Mouse (Mus musculus) liver, embryonic 14.5 days (tissue): ENCODE data around the gene Fam124a. TPM values are rescaled to one million over a fixed set of nuclear protein-coding genes. Genes with fewer than 3 reads are reported as not detected.

ENCODE experiments used
- ATAC-seq: fragments of 200-750 bp; cut with Nextera tagmentation; 2 replicates; pipeline ENCODE4 v1.8.0; 2017; ENCODE audit warnings: moderate number of reproducible peaks, mild to moderate bottlenecking, moderate library complexity; ENCODE audit not compliant: insufficient read depth
- DNase-seq, 3 experiments: peaks; one replicate each; pipeline ENCODE4 v3.0.0-alpha.2; 2012 to 2013; ENCODE audit warnings: low read depth in 3 of 3, low spot score in 3 of 3
- H3K27ac ChIP-seq: fragments of 300-500 bp; sonication (generic); 2 replicates; pipeline ENCODE4 v1.5.1; 2014; ENCODE audit warnings: moderate library complexity, mild to moderate bottlenecking, control low read depth, inconsistent platforms
- H3K27me3 ChIP-seq: fragments of 300-500 bp; sonication (generic); 2 replicates; pipeline ENCODE4 v1.6.1; 2014; ENCODE audit warnings: mild to moderate bottlenecking, low read length, moderate library complexity; ENCODE audit not compliant: control insufficient read depth, insufficient read depth
- H3K36me3 ChIP-seq: fragments of 300-500 bp; sonication (generic); replicated peaks from 2 replicates; pipeline ENCODE4 v1.6.1; 2014; ENCODE audit warnings: low read depth; ENCODE audit not compliant: control insufficient read depth, insufficient read depth
- H3K4me1 ChIP-seq, 2 experiments: fragments of 200-500 bp in 1 of 2; fragments of 300-500 bp in 1 of 2; sonication (generic) in 1 of 2; replicated peaks; 2 replicates each; pipeline ENCODE4 v1.6.1; 2012 to 2014; ENCODE audit warnings: antibody characterized with exemption in 1 of 2, inconsistent platforms in 1 of 2, low read length in 1 of 2; ENCODE audit not compliant: control insufficient read depth in 2 of 2, insufficient read depth in 2 of 2
- H3K4me2 ChIP-seq: fragments of 300-500 bp; sonication (generic); 2 replicates; pipeline ENCODE4 v1.6.1; 2014; ENCODE audit warnings: low read depth, mild to moderate bottlenecking, control low read depth, moderate library complexity
- H3K4me3 ChIP-seq, 2 experiments: fragments of 200-500 bp in 1 of 2; fragments of 300-500 bp in 1 of 2; sonication (generic) in 1 of 2; 2 replicates each; pipeline ENCODE4 v1.5.1; 2012 to 2014; ENCODE audit warnings: low read depth in 2 of 2, low read length in 2 of 2, mild to moderate bottlenecking in 2 of 2, control low read depth in 1 of 2, inconsistent platforms in 1 of 2, moderate library complexity in 1 of 2; ENCODE audit not compliant: insufficient read depth in 1 of 2
- H3K9ac ChIP-seq: fragments of 300-500 bp; sonication (generic); replicated peaks from 2 replicates; pipeline ENCODE4 v1.6.1; 2014; ENCODE audit warnings: mild to moderate bottlenecking, control low read depth, moderate library complexity
- H3K9me3 ChIP-seq: fragments of 300-500 bp; sonication (generic); 2 replicates; pipeline ENCODE4 v1.6.1; 2016; ENCODE audit warnings: low read length, mixed read lengths; ENCODE audit not compliant: control insufficient read depth
- CTCF ChIP-seq: IDR thresholded peaks from 2 replicates; pipeline ENCODE4 v1.5.1; 2016; ENCODE audit warnings: antibody characterized with exemption, low read depth, control low read depth
- EP300 ChIP-seq: IDR thresholded peaks from 2 replicates; pipeline ENCODE4 v1.6.1; 2016; ENCODE audit warnings: antibody characterized with exemption, low read depth
- WGBS: fragments of 180-500 bp; shearing (Covaris S2); extraction: QIAGEN DNeasy Blood & Tissue Kit; methylation state at CpG from one replicate; pipeline ENCODE4 v1.1.7; 2014; ENCODE audit not compliant: insufficient replicate concordance; 5-methylcytosine and 5-hydroxymethylcytosine counted together
- polyA plus RNA-seq, 2 experiments: library from polyadenylated mRNA; depleted of rRNA in 1 of 2; stranded (reverse) in 1 of 2; unstranded in 1 of 2; fragments of >200 nt; fragmentation: Nextera tagmentation in 1 of 2; extraction: Ambion mirVana in 1 of 2; gene quantifications; 2 replicates each; pipeline versions ENCODE4 v1.2.1 to v1.2.3; 2012 to 2014

Gene Fam124a
- polyA plus RNA-seq, 2 experiments, result 1.4 to 1.8 TPM

DNA sequence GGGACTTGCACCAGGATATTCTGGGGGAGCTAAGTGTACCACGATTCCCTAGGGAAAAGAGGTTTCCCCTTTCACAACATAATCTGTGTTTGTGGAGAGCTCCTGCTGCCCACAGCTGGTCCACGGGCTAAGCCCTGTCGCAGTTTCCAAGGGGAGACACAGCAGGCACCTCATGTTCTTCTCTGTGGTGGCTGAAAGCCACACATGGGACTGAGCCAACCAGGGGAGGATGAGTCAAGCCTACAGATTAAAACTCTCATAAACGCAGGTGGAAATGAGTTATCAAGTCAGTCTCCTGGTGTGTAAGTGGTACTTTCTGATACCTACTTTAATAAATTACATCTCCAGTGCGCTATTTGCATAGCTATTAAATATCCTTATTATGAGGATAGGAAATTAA, 19.4 kb upstream of the Fam124a start:
- TF ChIP-seq EP300, result no peak
- no peak for TF ChIP-seq CTCF
- H3K9ac ChIP-seq, result no peak overlapping the region
- WGBS, result 53% methylated on average over 5 of the region's 5 CpGs

DNA sequence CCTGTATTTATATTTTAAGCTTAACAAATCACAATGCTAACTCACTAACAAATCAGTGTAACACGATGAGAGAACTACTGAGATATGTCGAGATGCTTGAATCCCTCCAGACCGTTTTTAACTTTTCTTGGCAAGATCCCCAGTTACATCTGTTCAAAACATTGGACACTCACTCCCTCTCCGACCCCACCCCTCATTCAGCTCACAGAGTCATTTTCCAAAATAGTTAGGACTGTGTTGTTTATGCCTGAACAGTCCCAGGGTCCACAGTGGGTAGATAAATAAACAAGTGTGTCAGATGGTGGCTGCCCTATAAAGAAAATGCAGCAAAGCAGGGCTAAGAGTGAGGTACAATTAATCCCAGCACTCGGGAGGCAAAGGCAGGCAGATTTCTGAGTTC, 18.5 kb upstream of the Fam124a start:
- Histone ChIP-seq H3K4me2 (no peak overlapping the region), H3K4me3 (no peak overlapping the region), H3K4me1 (no peaks in the 10 kb centered on the region), H3K27me3 (no peaks in the 10 kb centered on the region), H3K9me3 (no peaks in the 10 kb centered on the region), H3K36me3 (no peaks in the 10 kb centered on the region), H3K27ac (no peak overlapping the region), H3K9ac (no peak overlapping the region)
- no peak for TF ChIP-seq EP300
- TF ChIP-seq CTCF, result no peak
- 58% methylated on average over 5 of the region's 5 CpGs for WGBS
- no peak for ATAC-seq
- no peak for DNase-seq

More for the DNA sequence above, 19.4 kb upstream of the Fam124a start:
- Histone ChIP-seq H3K27me3 (no peaks in the 10 kb centered on the region), H3K36me3 (no peaks in the 10 kb centered on the region), H3K4me2 (no peak overlapping the region), H3K27ac (no peak overlapping the region), H3K4me3 (no peak overlapping the region), H3K4me1 (no peaks in the 10 kb centered on the region), H3K9me3 (no peaks in the 10 kb centered on the region)
- ATAC-seq, result no peak
- no peak for DNase-seq

DNA sequence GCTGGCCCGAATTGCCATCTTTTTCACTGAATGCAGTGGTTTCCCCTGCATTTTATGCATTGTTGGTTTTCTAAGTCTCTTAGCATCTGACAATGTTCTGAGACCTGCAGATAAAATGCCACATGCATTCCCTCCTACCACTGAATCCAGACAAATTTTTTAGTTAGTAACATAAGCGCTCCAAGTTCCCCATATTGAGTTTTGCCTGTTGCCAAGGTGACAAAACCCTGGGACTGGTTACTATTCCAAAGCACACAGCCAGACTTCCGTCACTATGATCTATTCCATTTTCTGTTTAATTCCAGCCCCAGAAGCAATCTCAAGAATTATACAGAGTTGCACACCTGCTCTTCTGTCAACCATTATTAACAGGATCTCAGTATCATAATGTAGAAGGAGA, 15.7 kb upstream of the Fam124a start:
- 68% methylated on average over 3 of the region's 3 CpGs for WGBS

DNA sequence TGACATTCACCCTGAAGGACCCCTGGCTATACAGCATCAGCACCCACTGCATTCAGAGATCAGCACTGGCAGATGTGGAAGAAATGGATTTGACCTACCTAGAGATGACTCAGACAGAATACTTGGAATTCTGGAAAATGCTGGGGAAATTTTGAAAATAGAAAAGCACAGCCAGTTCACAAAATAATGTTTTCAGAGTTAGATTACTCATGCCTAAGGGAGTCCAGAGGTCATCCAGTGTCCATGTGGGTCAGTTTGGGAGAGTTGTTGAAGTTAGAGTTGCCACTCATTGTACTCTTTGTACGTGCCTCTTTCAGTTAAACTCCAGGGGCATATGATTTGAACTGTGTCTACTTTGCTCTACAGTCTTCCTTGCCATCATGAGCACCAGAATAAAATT, 13.8 kb upstream of the Fam124a start:
- no peak overlapping the region for H3K4me3 ChIP-seq
- H3K36me3 ChIP-seq, result no peaks in the 10 kb centered on the region
- H3K27me3 ChIP-seq, result no peaks in the 10 kb centered on the region
- TF ChIP-seq CTCF (no peak), EP300 (no peak)
- no peak overlapping the region for H3K27ac ChIP-seq
- 58% methylated on average over 1 of the region's 1 CpGs for WGBS
- no peak for DNase-seq
- no peaks in the 10 kb centered on the region for H3K4me1 ChIP-seq
- no peak overlapping the region for H3K9ac ChIP-seq
- H3K9me3 ChIP-seq, result no peaks in the 10 kb centered on the region
- no peak for ATAC-seq
- no peak overlapping the region for H3K4me2 ChIP-seq

More for the DNA sequence above, 15.7 kb upstream of the Fam124a start:
- Histone ChIP-seq H3K9me3 (no peaks in the 10 kb centered on the region), H3K9ac (no peak overlapping the region), H3K4me1 (no peaks in the 10 kb centered on the region), H3K27me3 (no peaks in the 10 kb centered on the region), H3K36me3 (no peaks in the 10 kb centered on the region), H3K4me3 (no peak overlapping the region), H3K4me2 (no peak overlapping the region), H3K27ac (no peak overlapping the region)
- ATAC-seq (no peak), DNase-seq (no peak)
- no peak for TF ChIP-seq CTCF
- no peak for TF ChIP-seq EP300

DNA sequence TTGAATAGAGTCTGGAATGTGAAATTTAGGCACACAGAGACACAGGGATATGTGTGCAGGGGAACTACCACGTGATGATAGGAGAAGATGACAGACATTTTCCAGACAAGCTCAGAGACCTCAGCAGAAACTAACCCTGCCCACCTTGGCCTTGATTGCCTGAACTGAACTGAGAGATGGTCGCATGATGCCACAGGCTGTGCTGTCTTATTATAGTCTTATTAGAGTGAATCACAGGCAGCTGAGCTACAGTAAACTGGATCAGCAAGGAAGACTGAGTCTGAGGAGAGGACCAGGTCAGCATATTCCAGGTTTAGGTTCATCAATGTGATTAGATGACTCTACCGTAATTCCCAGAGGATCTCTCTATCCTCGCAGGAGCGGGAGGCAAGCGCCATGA, 9.2 kb upstream of the Fam124a start:
- Histone ChIP-seq H3K36me3 (no peaks in the 10 kb centered on the region), H3K9me3 (no peaks in the 10 kb centered on the region), H3K9ac (no peak overlapping the region), H3K4me3 (no peak overlapping the region), H3K27me3 (no peaks in the 10 kb centered on the region), H3K27ac (no peak overlapping the region), H3K4me2 (no peak overlapping the region), H3K4me1 (no peaks in the 10 kb centered on the region)
- TF ChIP-seq CTCF (no peak), EP300 (no peak)
- ATAC-seq, result no peak
- DNase-seq, result no peak
- 73% methylated on average over 6 of the region's 6 CpGs for WGBS

DNA sequence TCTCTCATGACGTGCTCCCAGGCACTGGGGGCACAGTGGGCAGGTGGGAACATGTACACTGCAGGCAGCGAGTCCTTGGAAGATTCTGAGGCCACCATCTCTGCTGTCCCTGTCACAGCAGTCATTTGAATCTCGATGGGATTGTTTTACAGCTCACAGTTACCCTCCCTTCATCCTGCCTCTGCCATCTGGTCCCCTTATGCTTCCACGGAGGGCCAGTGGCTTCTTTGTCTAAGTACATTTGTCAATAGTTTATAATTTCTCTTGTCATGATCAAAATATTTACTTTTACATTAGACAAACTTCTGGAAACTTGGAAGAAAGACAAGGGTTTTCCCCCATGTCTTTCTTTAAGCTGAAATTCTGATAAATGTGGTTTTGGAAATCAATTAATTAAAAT, 8.8 kb upstream of the Fam124a start:
- Histone ChIP-seq H3K4me2 (no peak overlapping the region), H3K9me3 (no peaks in the 10 kb centered on the region), H3K27me3 (no peaks in the 10 kb centered on the region), H3K4me1 (no peaks in the 10 kb centered on the region), H3K4me3 (no peak overlapping the region), H3K36me3 (no peaks in the 10 kb centered on the region), H3K27ac (no peak overlapping the region), H3K9ac (no peak overlapping the region)
- DNase-seq (no peak), ATAC-seq (no peak)
- TF ChIP-seq EP300 (no peak), CTCF (no peak)
- 30% methylated on average over 4 of the region's 4 CpGs for WGBS
